Mouse (Mus musculus) splenic B cell, adult 2 months (primary cell): ENCODE data around the gene Kcna2.
A peak's percentile ranks its signal among the peaks of the same experiment; 100 is the strongest.

Experiments used
- DNase-seq: peaks from one replicate; pipeline ENCODE4 v3.0.0-alpha.2; 2011; ENCODE audit warnings: low read depth, low spot score
- H3K27me3 ChIP-seq: 2 replicates; pipeline ENCODE4 v1.6.1; 2012; ENCODE audit warnings: mild to moderate bottlenecking, low read length, moderate library complexity, mixed read lengths; ENCODE audit not compliant: control insufficient read depth, poor library complexity, insufficient read depth, severe bottlenecking
- H3K36me3 ChIP-seq: 2 replicates; pipeline ENCODE4 v1.6.1; 2012; ENCODE audit warnings: mild to moderate bottlenecking, low read length, moderate library complexity, mixed read lengths; ENCODE audit not compliant: control insufficient read depth, poor library complexity, insufficient read depth, severe bottlenecking

Gene Kcna2

DNA sequence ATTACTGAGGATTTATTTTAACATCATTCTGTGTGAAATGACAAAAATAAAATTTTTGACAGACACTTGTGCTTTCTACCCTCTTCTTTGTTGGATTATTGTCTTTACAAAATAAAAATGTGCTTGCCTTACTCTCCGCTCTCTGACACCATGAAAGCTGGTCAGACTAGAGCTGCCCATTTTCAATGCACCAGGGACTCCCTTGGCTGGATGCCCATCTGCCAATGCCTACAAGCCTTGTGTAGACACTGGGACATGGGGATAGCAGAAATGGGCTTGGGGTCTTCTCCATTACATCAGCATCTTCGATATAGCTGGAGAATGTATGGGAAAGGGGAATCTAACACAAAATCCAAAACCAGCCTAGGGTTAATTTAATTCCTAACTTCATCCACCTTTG is 14.0 kb downstream of the Kcna2 start:
- no peaks in the 10 kb centered on the region for H3K36me3 ChIP-seq
- DNase-seq, result no peak
- no peaks in the 10 kb centered on the region for H3K27me3 ChIP-seq

DNA sequence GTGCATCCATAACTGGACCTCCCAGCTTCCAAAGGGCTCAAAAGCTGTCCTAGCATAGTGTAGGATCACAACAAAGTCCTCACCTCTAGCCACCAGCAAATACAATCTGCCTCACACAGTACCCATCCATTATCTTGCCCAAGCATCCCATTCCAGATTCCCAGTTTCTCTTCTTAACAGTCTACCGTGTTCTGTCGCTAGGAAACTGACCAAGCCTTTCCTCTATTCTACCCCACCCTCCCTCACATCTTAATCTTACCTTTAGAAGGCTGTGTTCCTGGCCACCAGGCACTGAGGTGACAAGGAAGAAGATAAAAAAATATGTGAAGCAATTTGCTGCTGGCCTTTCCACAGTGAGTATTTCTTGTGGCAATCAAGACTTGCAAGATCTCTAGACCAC is 14.8 kb downstream of the Kcna2 start:
- DNase-seq, result no peak
- Histone ChIP-seq H3K27me3 (no peaks in the 10 kb centered on the region), H3K36me3 (no peaks in the 10 kb centered on the region)

DNA sequence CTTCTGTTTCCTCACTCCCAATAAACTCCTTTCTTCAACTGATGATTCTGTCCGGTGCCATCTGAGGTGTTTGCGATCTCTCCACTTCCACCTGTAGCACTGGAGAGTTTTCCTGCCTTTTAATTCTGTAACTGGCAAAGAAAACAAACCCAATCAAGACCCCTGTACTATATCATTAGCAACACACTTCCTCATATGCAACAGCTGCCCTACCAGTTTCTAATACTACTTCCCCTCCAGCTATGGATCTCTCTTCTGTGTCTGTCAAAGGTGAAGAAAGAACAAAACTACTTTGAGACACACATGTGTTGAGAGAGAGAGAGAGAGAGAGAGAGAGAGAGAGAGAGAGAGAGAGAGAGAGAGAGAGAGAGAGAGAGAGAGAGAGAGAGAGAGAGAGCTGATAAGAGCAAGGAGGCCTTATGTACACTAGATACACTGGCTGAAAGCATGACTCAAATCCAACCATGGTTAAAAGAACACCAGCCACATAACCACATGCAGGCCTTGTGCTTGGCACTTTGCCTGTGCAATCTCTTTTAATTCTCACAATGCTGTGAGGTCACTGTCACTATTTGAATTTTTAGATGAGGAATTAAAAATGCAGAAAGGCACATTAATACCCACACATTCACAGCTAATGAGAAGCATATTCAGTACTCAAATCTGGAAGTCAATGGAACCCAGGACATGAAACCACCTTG is 19.1 kb downstream of the Kcna2 start:
- H3K27me3 ChIP-seq, result no peaks in the 10 kb centered on the region
- no peaks in the 10 kb centered on the region for H3K36me3 ChIP-seq
- no peak for DNase-seq

DNA sequence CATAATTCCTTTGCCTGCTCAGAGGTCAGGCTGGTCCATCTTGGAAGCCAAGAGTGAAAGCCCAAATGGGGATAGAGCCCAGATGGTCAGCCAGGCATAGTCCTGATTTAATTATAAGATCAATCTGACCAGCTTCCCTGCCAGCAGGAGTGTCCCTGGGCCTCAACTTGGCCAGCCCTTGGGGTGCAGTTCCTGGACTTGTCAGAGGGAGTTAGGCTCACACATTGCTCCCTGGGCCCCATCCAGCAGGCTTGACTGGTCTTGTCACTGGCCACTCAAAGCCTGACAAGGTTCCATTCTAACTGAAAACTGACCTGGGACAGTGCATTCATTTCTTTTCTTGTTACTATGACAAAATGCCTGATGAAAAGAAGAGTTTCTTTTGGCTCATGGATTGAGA is 21.4 kb downstream of the Kcna2 start:
- DNase-seq, result no peak
- H3K36me3 ChIP-seq, result no peaks in the 10 kb centered on the region

DNA sequence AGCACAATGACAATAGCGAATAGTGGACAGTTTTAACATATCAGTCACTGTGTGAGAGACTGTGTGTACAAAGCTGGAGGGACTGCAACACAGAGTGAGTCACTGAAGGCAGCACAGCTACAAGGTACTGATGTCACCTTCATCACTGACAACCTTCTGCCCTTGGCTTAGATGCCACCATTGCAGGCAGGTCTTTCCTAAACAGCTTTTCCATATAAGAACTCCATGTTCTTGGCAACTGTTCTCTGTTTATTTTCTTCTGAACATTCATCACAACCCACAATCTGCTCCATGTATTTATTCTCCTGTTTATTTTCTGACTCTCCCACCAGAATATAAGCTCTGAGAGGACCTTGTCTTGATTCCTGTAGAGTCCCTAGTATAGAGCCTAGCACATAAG is 26.7 kb downstream of the Kcna2 start:
- Histone ChIP-seq H3K27me3 (no peaks in the 10 kb centered on the region), H3K36me3 (no peaks in the 10 kb centered on the region)
- no peak for DNase-seq

More for the DNA sequence above, 21.4 kb downstream of the Kcna2 start:
- no peaks in the 10 kb centered on the region for H3K27me3 ChIP-seq

DNA sequence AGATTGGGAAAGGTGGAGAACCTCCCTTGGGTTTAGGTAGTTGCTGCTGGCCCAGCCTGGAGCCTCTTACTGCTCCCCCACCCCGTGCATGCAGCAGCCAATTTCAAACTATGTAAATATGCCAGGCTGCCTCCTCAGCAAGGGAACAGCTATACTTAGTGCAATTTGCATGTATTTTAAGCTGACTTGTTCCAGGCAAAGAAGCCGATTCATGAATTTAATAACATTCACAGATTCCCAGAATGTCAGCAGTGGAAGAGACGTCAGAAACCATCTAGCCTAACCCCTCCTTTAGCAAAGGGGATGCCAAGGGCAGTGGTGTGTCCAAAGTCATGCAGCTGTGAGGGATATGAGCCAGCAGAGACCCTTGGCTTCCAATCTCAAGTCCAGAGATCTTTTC is 27.5 kb downstream of the Kcna2 start:
- DNase-seq, result no peak
- H3K36me3 ChIP-seq, result no peaks in the 10 kb centered on the region

DNA sequence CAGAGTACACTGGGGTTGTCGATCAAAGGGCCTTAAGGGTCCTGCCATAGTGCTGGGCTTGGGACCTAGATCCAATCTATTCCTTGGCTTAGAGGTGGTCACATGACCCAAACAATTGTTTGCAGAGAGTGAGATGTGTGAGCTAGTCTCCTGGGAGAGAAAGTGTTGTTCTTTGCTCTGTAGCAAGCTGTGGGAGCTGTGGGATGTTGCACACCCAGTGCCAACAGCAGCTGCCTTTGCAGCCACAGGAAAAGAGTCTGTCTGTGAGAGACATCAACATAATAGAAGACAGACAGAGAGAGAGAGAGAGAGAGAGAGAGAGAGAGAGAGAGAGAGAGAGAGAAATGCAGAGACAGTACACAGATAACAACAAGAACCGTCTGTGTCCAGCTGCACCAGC is 28.3 kb downstream of the Kcna2 start:
- no peaks in the 10 kb centered on the region for H3K27me3 ChIP-seq
- no peaks in the 10 kb centered on the region for H3K36me3 ChIP-seq
- DNase-seq, result no peak

More for the DNA sequence above, 27.5 kb downstream of the Kcna2 start:
- H3K27me3 ChIP-seq, result no peaks in the 10 kb centered on the region

DNA sequence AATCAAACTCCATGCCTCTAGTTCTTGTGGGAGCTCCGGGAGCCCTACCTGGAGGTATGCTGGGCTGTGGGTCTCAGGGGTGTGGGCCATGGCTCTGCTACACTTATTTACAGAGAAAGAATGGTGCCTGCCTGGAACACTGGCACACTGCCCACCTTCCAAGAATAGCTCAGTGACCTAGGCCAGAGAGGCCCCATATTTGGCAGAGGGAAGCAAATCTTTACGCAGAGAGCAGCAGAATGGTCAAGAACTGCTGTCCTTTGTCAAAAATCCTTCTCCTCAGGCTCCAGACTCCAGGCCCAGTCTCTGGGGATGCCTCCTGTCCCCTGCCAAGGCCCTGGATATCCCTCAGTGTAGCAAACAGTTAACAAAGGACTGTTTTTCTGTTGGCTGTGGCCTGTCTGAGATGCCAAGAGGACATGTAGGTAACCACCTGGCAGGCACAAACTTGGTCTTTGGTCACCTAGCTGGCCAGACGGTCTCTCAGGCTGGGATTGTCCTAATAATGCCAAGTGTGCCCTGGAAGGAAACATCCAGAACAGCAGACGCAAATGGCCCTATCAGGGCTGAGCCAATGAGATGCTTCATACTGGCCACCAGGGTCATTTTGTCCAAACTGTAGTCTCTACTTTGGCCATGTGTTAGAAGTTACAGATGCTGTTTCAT is 29.8 kb downstream of the Kcna2 start:
- DNase-seq, result no peak
- H3K36me3 ChIP-seq, result no peaks in the 10 kb centered on the region

DNA sequence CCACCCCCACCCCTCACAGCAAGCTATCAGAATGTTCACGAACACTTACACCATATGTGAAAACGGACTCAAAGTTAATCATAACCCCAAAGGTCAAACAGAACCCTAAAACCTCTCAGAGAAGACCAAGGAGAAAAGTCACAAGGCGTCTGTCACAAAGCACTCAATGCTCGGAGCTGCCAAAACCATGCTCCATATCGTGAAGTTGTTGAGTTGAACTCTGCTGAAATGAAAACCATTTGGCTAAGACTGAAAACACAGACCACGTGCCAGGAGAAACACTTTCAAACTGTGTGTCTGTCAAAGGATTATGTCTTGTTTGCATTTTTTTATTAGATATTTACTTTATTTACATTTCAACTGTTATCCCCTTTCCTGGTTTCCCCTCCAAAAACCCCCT is 30.9 kb downstream of the Kcna2 start:
- no peaks in the 10 kb centered on the region for H3K36me3 ChIP-seq
- DNase-seq, result no peak

More for the DNA sequence above, 29.8 kb downstream of the Kcna2 start:
- no peaks in the 10 kb centered on the region for H3K27me3 ChIP-seq

DNA sequence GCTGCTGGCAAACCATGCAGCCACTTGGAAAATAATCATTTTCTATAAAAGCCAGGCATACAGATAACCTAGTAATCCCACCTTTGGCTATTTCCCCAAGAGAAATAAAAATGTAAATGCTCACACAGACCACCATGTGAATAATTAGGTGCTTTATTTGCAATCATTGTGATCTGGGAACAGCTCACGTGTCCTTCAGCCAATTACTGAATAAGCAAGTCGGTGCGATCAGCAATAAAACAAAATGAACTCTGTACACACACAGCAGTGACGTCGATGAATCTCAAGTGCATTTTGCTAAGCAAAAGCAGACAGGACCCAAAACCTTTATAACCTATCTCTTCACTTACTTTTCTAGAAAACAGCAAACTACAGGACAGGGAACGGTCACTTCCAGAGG is 31.7 kb downstream of the Kcna2 start:
- Histone ChIP-seq H3K27me3 (no peaks in the 10 kb centered on the region), H3K36me3 (no peaks in the 10 kb centered on the region)
- DNase-seq, result no peak

More for the DNA sequence above, 30.9 kb downstream of the Kcna2 start:
- H3K27me3 ChIP-seq, result no peaks in the 10 kb centered on the region

DNA sequence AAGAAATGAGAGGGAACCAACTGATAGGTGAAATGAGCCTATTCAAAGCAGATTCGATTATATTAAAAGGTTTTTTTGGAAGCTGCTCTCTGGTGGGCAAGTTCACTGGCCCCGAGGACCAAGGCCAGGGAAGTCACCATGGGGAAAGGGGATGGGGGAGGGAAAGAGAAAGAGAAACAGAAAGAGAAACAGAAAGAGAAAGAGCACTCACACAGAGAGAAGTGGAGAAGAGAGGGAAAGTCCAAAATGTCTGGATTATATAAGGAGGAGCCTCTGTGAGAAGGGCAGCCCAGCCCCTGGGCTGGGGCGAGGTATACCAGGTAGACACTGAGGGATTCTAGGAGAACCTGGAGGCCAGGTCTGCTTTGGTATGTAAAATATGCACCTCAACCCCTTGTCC is 33.5 kb downstream of the Kcna2 start:
- Histone ChIP-seq H3K36me3 (no peaks in the 10 kb centered on the region), H3K27me3 (no peaks in the 10 kb centered on the region)
- no peak for DNase-seq

DNA sequence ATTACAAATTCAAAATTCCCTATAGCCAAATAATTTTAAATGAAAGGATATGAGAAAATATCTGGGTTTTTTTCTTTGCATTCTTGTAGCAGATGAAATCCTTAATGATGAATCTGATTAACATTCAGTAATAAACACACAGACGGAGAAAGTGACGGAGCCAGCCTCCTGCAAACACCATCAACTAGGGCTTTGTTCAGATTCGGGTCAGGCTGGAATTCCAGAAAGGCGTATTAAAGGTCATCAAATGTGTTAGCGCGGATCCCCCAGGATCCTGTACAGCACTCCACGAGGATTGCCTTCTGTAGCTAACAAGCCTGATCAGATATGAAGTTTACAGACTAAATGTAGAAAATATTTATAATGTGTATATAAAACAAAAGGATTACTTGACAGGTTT is 46.2 kb downstream of the Kcna2 start:
- Histone ChIP-seq H3K36me3 (no peaks in the 10 kb centered on the region), H3K27me3 (0 out of 2 replicates have a peak, but pooled peaks cover 1% of the 10 kb centered on the region)
- DNase-seq, result no peak

DNA sequence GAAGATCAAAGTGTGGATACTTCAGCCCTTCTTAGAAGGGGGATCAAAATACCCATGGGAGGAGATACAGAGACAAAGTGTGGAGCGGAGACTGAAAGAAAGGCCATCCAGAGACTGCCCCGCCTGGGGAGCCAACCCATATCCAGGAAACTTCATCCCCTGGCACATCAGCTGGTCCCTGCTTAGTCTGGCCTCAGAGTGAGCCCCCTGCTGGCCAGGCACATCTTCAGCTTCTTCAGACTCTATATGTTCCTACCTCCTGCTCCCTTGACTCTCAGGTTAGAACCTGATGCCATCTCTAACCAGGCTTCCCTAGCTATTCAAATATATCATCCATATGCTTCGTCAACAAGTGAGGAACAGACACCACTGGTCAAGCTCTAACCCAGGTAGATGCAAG is 48.1 kb downstream of the Kcna2 start:
- peak; percentile 64 for DNase-seq
- 0 out of 2 replicates have a peak, but pooled peaks cover 1% of the 10 kb centered on the region for H3K27me3 ChIP-seq
- no peaks in the 10 kb centered on the region for H3K36me3 ChIP-seq

DNA sequence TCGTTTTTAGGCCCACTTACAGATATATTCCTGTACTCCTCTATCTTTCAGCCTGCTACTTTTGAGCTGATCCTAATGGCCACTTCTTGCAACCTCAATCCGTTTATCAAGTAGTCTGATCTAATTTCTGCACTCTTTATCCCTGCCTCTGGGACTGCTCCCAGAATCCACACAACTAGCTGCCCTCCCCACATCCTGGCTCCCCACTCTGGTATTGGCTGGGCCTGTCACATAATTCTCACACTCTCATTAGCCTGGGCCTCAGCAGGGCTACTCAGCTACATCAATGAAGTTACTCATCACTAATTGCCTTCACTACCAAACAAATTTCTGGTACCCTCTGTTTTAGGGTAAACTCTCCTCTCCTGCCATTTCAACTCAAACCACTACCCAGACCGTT is 49.5 kb downstream of the Kcna2 start:
- no peaks in the 10 kb centered on the region for H3K36me3 ChIP-seq
- no peak for DNase-seq
- no peaks in the 10 kb centered on the region for H3K27me3 ChIP-seq

DNA sequence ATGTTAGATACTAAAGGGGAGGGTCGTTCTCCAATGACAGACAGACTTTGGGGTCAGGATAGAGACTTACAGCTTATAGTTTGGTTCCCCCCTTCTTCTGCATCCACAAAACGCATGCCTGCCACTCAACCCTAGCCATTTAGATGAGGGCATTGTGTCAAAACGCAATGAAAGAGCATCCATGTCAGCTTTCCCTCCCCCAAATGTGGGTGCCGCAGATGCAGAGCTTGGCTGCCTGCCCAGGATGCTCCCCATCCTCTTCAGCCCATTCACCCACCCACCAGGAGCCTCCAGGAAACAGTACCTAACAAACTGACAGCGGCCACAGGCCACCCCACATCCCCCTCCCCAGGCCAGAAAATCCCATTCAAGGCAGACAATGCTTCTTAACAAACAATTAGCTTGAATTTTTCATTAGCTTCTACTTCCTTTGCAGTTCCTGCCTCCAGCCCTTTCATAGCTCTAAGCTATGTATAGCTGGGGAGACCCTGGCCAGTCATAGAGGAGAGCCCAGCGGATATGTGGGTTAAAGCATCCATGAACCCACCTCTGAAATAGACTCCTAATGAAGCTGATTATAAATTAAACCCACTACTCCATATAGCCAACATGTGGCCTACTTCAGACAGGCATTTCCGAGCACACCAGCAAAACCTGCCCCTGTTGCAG is 50.1 kb downstream of the Kcna2 start:
- Histone ChIP-seq H3K36me3 (no peaks in the 10 kb centered on the region), H3K27me3 (no peaks in the 10 kb centered on the region)
- no peak for DNase-seq
